ENCODE assay signal across 26 mouse cellular contexts in the genomic region with DNA sequence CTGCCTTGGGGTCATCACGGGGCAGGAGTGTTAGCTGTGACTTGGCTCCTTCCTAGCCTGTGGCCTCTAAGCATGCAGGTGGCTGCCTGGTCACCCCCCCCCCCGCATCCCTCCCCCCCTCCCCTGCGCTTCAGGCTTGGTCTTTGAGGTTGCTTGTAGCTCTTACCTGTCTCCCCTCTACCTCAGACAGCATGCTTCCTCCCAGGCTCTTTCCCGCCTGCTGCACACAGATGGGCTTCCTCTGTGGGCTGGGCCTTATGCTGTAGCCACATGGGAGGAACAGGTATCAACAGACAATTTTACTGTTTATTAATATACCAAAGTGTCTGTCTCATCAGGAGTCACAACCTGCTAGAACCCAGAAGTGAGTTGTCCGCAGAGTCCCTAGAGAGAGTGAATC. TPM values are rescaled to one million over a fixed set of nuclear protein-coding genes. Genes with fewer than 3 reads are reported as not detected.
DNase-seq lines count a peak whose midpoint lies in the region; ATAC-seq and TF ChIP-seq lines count a peak whose summit lies in the region.
"Had no signal": no experiment of that assay in that cellular context is flagged by ENCODE, and none has a peak within 500 bp of the region (broad histone marks: within the 10 kb centered on the region; RNA-seq: fewer than 3 reads in every experiment).

No protein-coding gene starts in this region.

- H3K4me2 ChIP-seq in hindbrain, embryonic 14.5 days (replicated peaks): no peak overlapping the region
- no peak overlapping the region for H3K4me2 ChIP-seq in midbrain, embryonic 14.5 days (ENCODE audit: low read length)
- H3K4me2 ChIP-seq: forebrain, embryonic 12.5 days; intestine, embryonic 15.5 days; limb, embryonic 13.5 days; midbrain, embryonic 15.5 days; neural tube, embryonic 13.5 days had no signal

- no peaks in the 10 kb centered on the region for H3K36me3 ChIP-seq in hindbrain, embryonic 10.5 days
- no peaks in the 10 kb centered on the region for H3K36me3 ChIP-seq in hindbrain, embryonic 14.5 days (replicated peaks; ENCODE audit: control insufficient read depth, insufficient read depth)
- peaks cover 75% of the 10 kb centered on the region for H3K36me3 ChIP-seq in megakaryocyte, embryonic 14.5 days (replicated peaks; ENCODE audit: low read length)
- no peaks in the 10 kb centered on the region for H3K36me3 ChIP-seq in midbrain, embryonic 14.5 days (ENCODE audit: control insufficient read depth, insufficient read depth, low read length)
- H3K36me3 ChIP-seq: forebrain, embryonic 12.5 days; intestine, embryonic 15.5 days; limb, embryonic 13.5 days; midbrain, embryonic 15.5 days; neural tube, embryonic 13.5 days had no signal

- no peak overlapping the region for H3K4me3 ChIP-seq in hindbrain, embryonic 10.5 days
- no peak overlapping the region for H3K4me3 ChIP-seq in hindbrain, embryonic 14.5 days (replicated peaks; ENCODE audit: low read length)
- H3K4me3 ChIP-seq in megakaryocyte, embryonic 14.5 days (replicated peaks): peak overlapping the region; percentile 80
- no peak overlapping the region for H3K4me3 ChIP-seq in midbrain, embryonic 14.5 days (replicated peaks; ENCODE audit: low read depth, low read length)
- no peak overlapping the region for H3K4me3 ChIP-seq in cerebellum, adult 2 months (replicated peaks; ENCODE audit: insufficient read depth, low read depth, low read length)
- H3K4me3 ChIP-seq: erythroblast, embryonic 14.5 days; forebrain, embryonic 12.5 days; intestine, embryonic 15.5 days; limb, embryonic 13.5 days; midbrain, embryonic 15.5 days; neural tube, embryonic 13.5 days had no signal

- ATAC-seq in hindbrain, embryonic 14.5 days (ENCODE audit: low FRiP score): no peak
- no peak for ATAC-seq in megakaryocyte, adult 5-6 weeks (ENCODE audit: poor library complexity, severe bottlenecking)
- ATAC-seq in midbrain, embryonic 14.5 days (ENCODE audit: low FRiP score, low TSS enrichment): no peak
- ATAC-seq: activated CD4-positive, CD25-positive, alpha-beta regulatory T cell, adult 4 months; hindbrain, embryonic 16.5 days; intestine, embryonic 15.5 days; midbrain, embryonic 15.5 days had no signal

- peaks cover 16% of the 10 kb centered on the region for H3K4me1 ChIP-seq in hindbrain, embryonic 10.5 days (replicated peaks)
- no peaks in the 10 kb centered on the region for H3K4me1 ChIP-seq in hindbrain, embryonic 14.5 days (replicated peaks; ENCODE audit: control insufficient read depth, insufficient read depth, low read length)
- peaks cover 74% of the 10 kb centered on the region for H3K4me1 ChIP-seq in megakaryocyte, embryonic 14.5 days
- H3K4me1 ChIP-seq in midbrain, embryonic 14.5 days (ENCODE audit: control insufficient read depth, insufficient read depth, low read length): no peaks in the 10 kb centered on the region
- H3K4me1 ChIP-seq in cerebellum, adult 2 months (ENCODE audit: control insufficient read depth, insufficient read depth, low read length): no peaks in the 10 kb centered on the region
- H3K4me1 ChIP-seq: forebrain, embryonic 12.5 days; intestine, embryonic 15.5 days; limb, embryonic 13.5 days; midbrain, embryonic 15.5 days; neural tube, embryonic 13.5 days had no signal

- DNase-seq in hindbrain, embryonic 10.5 days (ENCODE audit: low spot score): no peak
- DNase-seq in hindbrain, embryonic 14.5 days (ENCODE audit: low spot score): no peak
- DNase-seq in naive thymus-derived CD4-positive, alpha-beta T cell, adult 2 months (ENCODE audit: low read depth): peak; percentile 34
- DNase-seq in midbrain, embryonic 14.5 days: no peak
- no peak for DNase-seq in cerebellum, adult 2 months
- DNase-seq: adrenal gland, adult 8-10 months; cerebellum, adult 9-10 months; heart, postnatal 4 days; kidney, adult 9 months; kidney, postnatal 25 days; lung, postnatal 10 days; right cerebral cortex, adult 18-20 months; thymus, postnatal 25 days had no signal

- WGBS in hindbrain, embryonic 10.5 days: 77% methylated on average over 5 of the region's 5 CpGs
- WGBS in hindbrain, embryonic 14.5 days: 77% methylated on average over 5 of the region's 5 CpGs
- 90% methylated on average over 5 of the region's 5 CpGs for WGBS in midbrain, embryonic 14.5 days
- 88% methylated on average over 5 of the region's 5 CpGs for WGBS in cerebellum, adult 2 months

- no peak overlapping the region for H3K9ac ChIP-seq in hindbrain, embryonic 14.5 days
- H3K9ac ChIP-seq in midbrain, embryonic 14.5 days (replicated peaks; ENCODE audit: low read length): no peak overlapping the region
- H3K9ac ChIP-seq: forebrain, embryonic 12.5 days; intestine, embryonic 15.5 days; limb, embryonic 13.5 days; midbrain, embryonic 15.5 days; neural tube, embryonic 13.5 days had no signal

- H3K27ac ChIP-seq in hindbrain, embryonic 10.5 days: 0 out of 2 replicates have a peak overlapping the region, but pooled peaks have one; percentile 56
- H3K27ac ChIP-seq in hindbrain, embryonic 14.5 days: no peak overlapping the region
- H3K27ac ChIP-seq in midbrain, embryonic 14.5 days (replicated peaks; ENCODE audit: low read depth, low read length): no peak overlapping the region
- no peak overlapping the region for H3K27ac ChIP-seq in cerebellum, adult 2 months (ENCODE audit: insufficient read depth, low read length)
- H3K27ac ChIP-seq: forebrain, embryonic 12.5 days; intestine, embryonic 15.5 days; limb, embryonic 13.5 days; midbrain, embryonic 15.5 days; neural tube, embryonic 13.5 days had no signal

- no peak for TF ChIP-seq POLR2A in cerebellum, adult 2 months (IDR thresholded peaks at IDR 0.05; ENCODE audit: borderline replicate concordance, insufficient read depth, low read length)

- no peak for TF ChIP-seq CTCF in cerebellum, adult 2 months (IDR thresholded peaks at IDR 0.05; ENCODE audit: borderline replicate concordance, insufficient read depth, low read depth, low read length)

- H3K27me3 ChIP-seq in hindbrain, embryonic 10.5 days (ENCODE audit: insufficient read depth, poor library complexity, severe bottlenecking): no peaks in the 10 kb centered on the region
- H3K27me3 ChIP-seq in hindbrain, embryonic 14.5 days (ENCODE audit: control insufficient read depth, insufficient read depth, low read length): no peaks in the 10 kb centered on the region
- H3K27me3 ChIP-seq in megakaryocyte, embryonic 14.5 days (replicated peaks): no peaks in the 10 kb centered on the region
- H3K27me3 ChIP-seq in midbrain, embryonic 14.5 days (ENCODE audit: control insufficient read depth, insufficient read depth, low read length): no peaks in the 10 kb centered on the region
- no peaks in the 10 kb centered on the region for H3K27me3 ChIP-seq in cerebellum, adult 2 months (ENCODE audit: control insufficient read depth, insufficient read depth, low read length)
- H3K27me3 ChIP-seq: forebrain, embryonic 12.5 days; intestine, embryonic 15.5 days; limb, embryonic 13.5 days; midbrain, embryonic 15.5 days; neural tube, embryonic 13.5 days had no signal

- no peaks in the 10 kb centered on the region for H3K9me3 ChIP-seq in hindbrain, embryonic 10.5 days
- H3K9me3 ChIP-seq in hindbrain, embryonic 14.5 days (ENCODE audit: control insufficient read depth, low read length): no peaks in the 10 kb centered on the region
- no peaks in the 10 kb centered on the region for H3K9me3 ChIP-seq in megakaryocyte, embryonic 14.5 days
- H3K9me3 ChIP-seq in midbrain, embryonic 14.5 days (ENCODE audit: control insufficient read depth, low read length): no peaks in the 10 kb centered on the region
- H3K9me3 ChIP-seq: forebrain, embryonic 12.5 days; intestine, embryonic 15.5 days; limb, embryonic 13.5 days; midbrain, embryonic 15.5 days; neural tube, embryonic 13.5 days had no signal

RNA-seq across cellular contexts. Expression of gene Itgb3, which starts 38.8 kb away (rescaled TPM):
- 3.5 and 3.6 TPM in 2 replicates for polyA plus RNA-seq in hindbrain, embryonic 10.5 days (2016; fragmentation: Nextera tagmentation; extraction: Ambion mirVana)
- 0.43 and 0.68 TPM in 2 replicates for polyA plus RNA-seq in hindbrain, embryonic 14.5 days (2014; fragmentation: Nextera tagmentation; extraction: Ambion mirVana)
- 123 and 181 TPM in 2 replicates for polyA plus RNA-seq in megakaryocyte, embryonic 14.5 days (2012; ENCODE audit: insufficient read depth, low replicate concordance)
- 7.1 and 8.6 TPM in 2 replicates for total RNA-seq in megakaryocyte, adult 5-6 weeks (2015)
- total RNA-seq in megakaryocyte, adult 5-6 weeks (2017): 20.6 and 23.8 TPM in 2 replicates
- polyA plus RNA-seq in midbrain, embryonic 14.5 days (2014; fragmentation: Nextera tagmentation; extraction: Ambion mirVana): 0.23 and 0.28 TPM in 2 replicates
- polyA plus RNA-seq in cerebellum, adult 2 months (2012; rRNA removed): 2.0 and 2.1 TPM in 2 replicates

RNA-seq across cellular contexts. Expression of gene Gm11639, which starts 38.9 kb away (rescaled TPM):
- polyA plus RNA-seq in hindbrain, embryonic 10.5 days (2016; fragmentation: Nextera tagmentation; extraction: Ambion mirVana): 0.01 TPM in 1 of 2 replicates, not detected in the other
- polyA plus RNA-seq in hindbrain, embryonic 14.5 days (2014; fragmentation: Nextera tagmentation; extraction: Ambion mirVana): 0.03 and 0.21 TPM in 2 replicates
- not detected in 2 replicates for polyA plus RNA-seq in megakaryocyte, embryonic 14.5 days (2012; ENCODE audit: insufficient read depth, low replicate concordance)
- not detected in 2 replicates for total RNA-seq in megakaryocyte, adult 5-6 weeks (2015)
- not detected in 2 replicates for total RNA-seq in megakaryocyte, adult 5-6 weeks (2017)
- 0.01 TPM in 1 of 2 replicates, not detected in the other for polyA plus RNA-seq in midbrain, embryonic 14.5 days (2014; fragmentation: Nextera tagmentation; extraction: Ambion mirVana)
- 0.02 TPM in 2 replicates for polyA plus RNA-seq in cerebellum, adult 2 months (2012; rRNA removed)
- total RNA-seq: megakaryocyte-erythroid progenitor cell, adult 5-6 weeks had no signal
- polyA plus RNA-seq: embryonic facial prominence, embryonic 11.5 days; erythroblast, embryonic 14.5 days; forebrain, embryonic 12.5 days; heart, embryonic 16.5 days; intestine, embryonic 15.5 days; limb, embryonic 13.5 days; neural tube, embryonic 13.5 days had no signal

Comparison
In these comparisons a context has a peak if more than half of its experiments do, and no peak if none do; other contexts are left out.
1. RNA of gene Itgb3, which starts 38.8 kb away (polyA plus RNA-seq): 123 to 181 TPM in megakaryocyte, embryonic 14.5 days; 3.5 to 3.6 TPM in hindbrain, embryonic 10.5 days, 2.0 to 2.1 TPM in cerebellum, adult 2 months, 0.43 to 0.68 TPM in hindbrain, embryonic 14.5 days and 0.23 to 0.28 TPM in midbrain, embryonic 14.5 days; every median in the first group is over 10 times any median in the second.